Mouse (Mus musculus) c-Kit-negative CD71-positive TER-119-positive erythroid progenitor cells, embryonic 14.5 days (primary cell): Measurements from ENCODE around the gene Eaf2.
"Not testable (repeated sequence)": the region's sequence is repeated elsewhere in the genome, so short reads cannot be mapped to it uniquely, and the experiment has no call there.

Experiments
- DNase-seq: peaks from one replicate; pipeline ENCODE4 v3.0.0-alpha.2; 2013; ENCODE audit warnings: low read depth, low spot score

Gene Eaf2

DNA sequence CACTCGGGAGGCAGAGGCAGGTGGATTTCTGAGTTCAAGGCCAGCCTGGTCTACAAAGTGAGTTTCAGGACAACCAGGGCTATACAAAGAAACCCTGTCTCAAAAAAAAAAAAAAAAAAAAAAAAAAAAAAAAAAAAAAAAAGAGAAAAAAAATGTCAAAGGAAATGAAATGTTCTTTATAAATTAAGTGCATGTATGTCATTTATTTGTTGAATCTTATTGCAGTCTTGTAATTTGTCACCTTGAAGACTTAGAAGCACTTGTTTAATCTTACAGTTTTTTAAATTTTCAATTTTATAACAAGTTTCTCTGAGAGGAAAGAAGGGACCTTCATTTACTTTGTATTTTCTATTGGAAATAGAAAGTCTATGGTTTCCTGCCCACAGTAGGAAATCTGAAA lies 27.9 kb downstream of the Eaf2 start:
- DNase-seq: not testable (repeated sequence)

DNA sequence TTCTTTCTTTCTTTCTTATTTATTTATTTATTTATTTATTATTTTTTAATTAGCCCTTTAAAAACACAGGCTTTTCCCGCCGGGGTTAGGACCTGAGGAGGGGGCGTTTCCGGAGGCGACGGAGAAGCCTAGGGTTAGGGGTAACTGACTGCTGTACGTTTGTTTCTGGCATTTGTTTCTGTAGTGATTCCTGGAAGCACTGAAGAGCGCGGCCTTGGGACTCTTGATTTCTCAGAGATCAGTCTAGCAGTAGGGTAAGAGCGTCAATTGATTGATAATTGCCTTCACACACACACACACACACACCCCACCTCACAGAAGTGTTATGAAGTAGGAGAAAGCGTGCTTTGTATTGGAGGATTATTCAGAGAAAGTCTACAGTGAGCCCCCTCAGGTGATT lies 46.0 kb downstream of the Eaf2 start:
- no peak for DNase-seq

DNA sequence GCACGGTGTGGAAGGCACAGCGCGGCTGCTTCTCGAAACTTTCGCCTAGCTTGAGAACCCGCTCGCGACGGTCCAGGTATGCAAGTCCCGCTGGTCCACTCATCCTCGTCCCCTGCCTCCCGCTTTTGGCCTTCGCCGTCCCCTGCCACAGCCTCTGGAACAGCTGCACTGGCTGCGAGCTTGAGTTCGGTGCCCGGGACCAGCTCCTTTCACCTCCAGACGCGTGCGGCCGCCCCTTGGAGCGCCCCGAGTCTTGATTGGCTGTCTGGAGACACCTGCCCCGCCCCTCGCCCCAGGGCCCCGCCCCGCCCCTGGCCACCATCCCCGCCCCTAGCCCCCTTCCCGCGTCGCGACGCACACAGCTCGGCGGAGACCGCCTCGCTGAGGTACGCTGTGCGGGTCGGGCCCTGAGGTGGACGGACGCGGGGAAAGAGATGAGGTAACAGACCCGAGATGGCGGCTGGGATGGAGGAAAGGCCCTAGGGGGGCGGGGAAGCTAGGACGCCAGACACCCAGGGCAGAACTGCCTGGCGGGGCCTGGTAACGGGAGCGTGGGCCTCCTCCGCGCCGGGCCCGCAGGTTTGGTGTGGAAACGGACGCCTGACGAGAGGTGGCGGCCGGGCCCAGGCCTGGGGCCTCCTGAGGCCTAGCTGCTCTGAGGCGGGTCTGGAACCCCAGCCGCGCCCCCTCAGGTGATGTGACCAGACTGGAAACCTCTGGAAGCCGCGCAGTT lies 46.6 kb downstream of the Eaf2 start, which contains the start of gene Iqcb1:
Gene Iqcb1 (plus strand): TSS at position 332 of the 733 bp plus-strand sequence.
- DNase-seq: peak; percentile 67

DNA sequence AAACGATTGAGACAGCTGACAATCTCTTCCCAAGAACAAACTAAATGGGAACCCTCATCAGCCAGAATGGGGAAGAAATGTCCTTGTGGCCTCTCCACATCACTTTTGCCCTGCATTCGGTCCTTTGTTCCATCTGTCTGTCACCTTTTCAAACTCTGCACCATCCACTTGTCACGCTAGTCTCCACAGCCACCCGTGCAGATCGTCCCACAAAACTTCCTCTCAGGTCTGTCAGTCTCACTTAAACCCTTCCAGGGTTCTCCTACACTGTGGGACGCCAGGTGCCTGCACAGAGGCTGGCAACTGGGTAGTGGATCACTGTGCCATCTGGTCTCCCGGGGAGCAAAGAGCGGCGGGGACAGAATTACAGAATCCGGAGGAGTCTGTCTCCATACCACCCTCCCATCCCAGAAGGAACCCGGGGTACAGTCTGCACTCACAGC lies 47.2 kb downstream of the Eaf2 start:
- no peak for DNase-seq

DNA sequence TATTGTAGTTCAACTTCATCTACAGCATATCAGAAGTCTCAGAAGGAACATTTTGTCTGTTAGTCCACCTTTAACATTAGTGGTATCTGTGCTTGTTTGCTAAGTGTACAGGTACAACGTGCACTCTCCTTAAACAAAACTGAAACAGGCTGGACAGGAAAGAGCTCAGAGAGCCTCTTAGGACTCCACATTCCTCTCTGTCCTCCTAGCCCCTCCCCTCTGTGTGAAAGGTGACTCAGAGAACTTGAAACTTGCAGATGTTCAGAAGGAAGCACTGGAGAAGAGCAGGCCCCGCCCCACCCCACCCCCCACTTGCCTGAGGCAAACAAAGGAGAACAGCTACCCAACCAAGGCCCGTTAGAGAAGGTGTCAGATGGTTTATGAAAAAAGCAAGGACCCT lies 53.3 kb downstream of the Eaf2 start:
- DNase-seq: no peak

DNA sequence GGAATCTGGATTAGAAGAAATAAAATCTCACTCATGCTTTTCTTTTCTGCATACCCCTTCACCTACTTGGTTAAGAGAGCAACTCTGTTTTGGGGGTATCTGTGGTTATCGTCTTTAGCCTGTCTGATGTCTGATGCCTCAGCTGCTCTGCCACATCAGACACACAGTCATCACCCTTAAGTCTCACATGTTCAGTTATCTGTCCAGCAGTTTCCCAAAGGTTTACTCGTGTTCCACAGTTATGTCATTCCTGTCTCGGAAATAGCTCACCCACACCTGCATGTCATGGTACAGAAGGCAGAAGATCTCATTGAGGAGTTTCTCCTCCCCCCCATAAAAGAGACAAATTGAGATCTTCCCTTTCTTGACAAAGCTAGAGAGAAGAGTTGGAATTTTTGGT lies 54.1 kb downstream of the Eaf2 start:
- DNase-seq: no peak

DNA sequence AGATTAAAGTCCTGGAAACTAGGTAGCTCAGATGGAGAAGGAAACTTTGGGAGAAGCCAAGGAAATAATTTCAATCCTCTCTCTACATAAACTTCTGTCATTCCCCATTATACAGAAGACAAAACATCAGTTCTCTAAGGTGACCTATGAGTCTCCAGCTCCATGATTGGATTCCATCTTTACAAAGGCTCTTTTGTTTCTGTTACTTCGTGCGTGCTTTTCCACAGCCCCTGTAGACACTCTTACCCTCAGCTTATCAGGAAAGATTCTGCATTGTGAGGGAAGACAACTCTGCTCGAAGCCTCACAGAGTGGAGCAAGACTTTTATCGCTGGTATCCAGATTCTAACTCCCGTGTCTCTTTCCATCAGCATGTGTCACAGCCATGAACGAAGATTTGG lies 54.8 kb downstream of the Eaf2 start:
- no peak for DNase-seq

DNA sequence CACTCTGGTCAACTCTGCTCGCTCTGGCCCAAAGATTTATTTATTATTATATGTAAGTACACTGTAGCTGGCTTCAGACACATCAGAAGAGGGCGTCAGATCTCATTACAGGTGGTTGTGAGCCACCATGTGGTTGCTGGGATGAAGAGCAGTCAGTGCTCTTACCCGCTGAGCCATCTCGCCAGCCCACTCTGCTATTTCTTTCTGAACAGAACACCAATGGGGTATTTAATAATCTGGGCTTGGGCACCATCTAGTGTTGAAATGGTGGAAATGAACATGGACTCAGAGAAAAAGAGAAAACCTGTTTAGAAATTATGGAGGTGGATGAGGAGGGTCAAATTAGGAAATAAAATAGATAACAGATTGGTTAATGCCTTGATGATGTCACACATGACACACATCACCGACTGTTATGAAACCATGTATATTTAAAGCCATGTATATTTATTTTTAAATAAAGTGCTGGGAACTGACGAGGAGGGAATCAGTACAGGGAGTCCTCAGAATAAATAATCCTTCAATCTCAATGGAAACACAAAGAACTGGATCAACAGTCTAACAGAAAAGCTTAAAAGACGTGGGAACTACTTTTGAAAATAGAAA lies 57.4 kb downstream of the Eaf2 start:
- DNase-seq: no peak

DNA sequence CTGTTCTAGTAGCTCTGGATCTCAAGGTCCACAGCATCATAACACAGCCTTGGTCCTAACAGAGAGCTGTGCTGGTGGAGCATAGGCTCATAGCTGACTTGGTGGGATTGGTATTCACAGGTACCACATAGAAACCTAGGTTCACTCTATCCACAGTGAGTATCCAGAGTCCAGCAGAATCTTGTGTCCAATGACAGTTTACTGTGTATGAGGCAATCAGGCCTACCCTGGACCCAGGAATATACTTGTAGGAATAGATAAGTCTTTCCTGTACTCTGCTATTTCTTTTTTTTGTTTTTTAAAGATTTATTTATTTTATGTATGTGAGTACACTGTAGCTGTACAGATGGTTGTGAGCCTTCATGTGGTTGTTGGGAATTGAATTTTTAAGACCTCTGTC lies 57.9 kb downstream of the Eaf2 start:
- DNase-seq: no peak

DNA sequence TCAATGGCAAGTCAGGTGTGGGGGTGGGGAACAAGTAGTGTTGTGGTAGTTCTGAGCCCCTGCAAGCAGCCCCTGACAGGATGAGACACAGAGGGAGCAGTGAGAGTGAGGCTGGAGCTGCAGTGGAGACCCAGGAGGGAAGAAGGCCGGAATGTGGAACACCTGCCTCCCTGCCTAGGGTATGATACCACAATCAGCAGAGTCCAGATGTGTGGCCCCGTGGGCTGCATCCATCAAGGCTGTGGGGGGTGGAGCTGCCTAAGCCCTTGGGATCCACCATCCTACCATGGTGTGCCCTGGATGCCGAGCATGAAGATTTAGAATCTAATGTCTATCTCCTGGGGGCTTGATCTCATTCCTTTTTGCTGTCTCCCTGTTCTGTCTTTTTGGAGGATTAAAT lies 61.1 kb downstream of the Eaf2 start:
- DNase-seq: no peak

DNA sequence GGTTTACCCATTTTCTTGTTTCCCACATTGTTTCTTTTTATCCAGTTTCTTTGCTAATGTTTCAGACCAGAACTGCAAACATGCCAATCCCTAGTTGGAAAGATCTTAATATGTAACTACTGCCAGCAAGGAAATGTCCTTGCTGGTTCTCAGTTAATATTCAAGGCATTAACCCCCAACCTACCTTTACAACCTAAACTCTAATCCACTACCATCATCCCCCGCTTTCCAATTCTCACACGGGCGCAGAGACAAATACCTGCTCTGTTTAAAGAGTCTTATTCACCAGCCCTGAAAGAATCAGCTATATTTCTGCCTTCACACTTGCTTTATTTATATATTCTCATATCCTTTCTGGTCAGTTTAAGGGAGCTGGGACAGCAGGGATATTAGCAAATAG lies 66.2 kb downstream of the Eaf2 start:
- DNase-seq: no peak

DNA sequence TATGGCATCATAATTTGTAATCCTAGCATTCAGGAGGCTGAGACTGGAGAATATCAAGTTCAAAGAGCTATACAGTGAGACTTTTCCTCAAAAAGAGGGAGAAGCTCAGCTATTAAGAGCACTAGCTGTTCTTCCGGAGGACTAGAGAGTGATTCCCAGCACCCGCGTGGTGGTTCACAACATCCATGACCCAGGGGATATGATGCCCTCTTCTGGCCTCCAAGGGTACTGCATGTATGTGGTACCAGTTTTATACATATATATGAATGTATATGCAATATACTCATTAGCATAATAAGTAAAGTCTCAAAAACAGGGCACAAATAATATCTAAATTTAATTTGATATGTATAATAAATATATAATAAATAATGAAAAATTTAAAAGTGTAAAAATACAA lies 72.4 kb downstream of the Eaf2 start:
- no peak for DNase-seq

DNA sequence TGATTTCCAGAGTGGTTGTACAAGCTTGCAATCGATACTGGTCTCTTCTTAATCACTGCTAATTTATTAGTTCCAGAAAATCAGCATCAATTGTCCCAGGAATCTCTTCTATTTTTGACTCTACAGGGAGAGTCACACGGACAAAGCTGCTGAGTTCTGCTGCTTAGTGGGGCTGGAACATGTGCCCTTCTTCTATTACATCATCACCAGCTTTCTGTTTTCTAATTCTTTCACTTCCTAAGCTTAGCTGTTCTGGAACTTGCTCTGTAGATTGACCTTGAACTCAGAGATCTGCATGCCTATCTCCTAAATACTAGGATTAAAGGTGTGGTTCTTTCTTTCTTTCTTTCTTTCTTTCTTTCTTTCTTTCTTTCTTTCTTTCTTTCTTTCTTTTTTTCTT lies 76.5 kb downstream of the Eaf2 start:
- DNase-seq: no peak

DNA sequence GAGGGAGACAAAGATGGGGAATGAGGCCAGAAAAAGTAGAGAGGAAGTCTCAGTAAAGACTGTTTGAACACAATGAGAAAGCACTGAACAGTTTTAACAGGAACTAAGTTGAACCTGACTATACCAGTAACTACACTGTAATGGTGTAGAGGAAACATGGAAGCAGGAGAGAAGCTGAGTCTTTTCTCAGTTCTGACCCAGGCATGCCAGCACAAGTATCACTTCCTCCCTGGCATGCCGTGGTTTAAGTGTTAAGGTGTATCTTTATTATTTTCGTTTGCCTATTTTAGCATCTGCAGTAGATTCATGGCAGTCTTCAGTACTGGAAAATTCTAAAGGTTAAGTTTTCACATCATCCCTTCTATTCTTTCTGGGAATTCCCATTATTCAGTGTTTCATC lies 79.8 kb downstream of the Eaf2 start:
- no peak for DNase-seq

DNA sequence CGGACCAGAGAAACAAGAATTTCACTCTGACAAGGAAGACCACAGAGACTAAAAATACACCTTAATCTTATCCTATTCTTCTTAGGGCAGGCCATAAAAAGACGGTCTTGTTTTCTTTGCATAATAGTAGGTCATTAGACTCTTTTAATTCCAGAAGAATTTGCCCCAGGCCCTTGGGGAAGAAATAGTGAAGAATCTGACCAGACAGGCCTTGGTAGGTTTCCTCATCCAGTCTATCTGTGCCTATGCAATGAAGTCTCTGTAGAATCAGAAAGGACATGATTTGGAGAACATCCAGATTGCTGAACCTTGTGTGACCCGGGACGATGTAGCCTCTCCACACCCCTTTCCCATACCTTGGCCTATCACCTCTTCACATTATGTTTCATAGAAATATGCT lies 84.6 kb downstream of the Eaf2 start:
- DNase-seq: no peak

DNA sequence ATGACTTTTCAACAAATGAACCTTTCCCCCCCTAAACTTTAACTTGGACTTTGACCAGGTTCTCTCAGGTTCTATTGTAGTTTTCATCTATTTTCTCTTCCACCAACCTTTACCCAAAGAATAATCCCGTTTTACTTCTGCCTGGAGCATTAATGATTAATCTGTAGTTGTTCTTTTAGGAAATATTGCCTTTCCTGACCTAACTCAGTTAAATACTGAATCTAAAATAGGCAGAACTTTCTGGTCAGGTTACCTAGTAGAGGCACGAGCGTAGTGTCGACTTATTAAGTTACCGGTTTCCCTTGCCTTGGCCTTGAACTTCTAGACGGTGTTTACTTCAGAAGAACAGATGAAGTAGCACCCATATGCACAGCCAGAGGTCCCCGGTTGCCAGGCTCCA lies 88.3 kb downstream of the Eaf2 start:
- DNase-seq: no peak

DNA sequence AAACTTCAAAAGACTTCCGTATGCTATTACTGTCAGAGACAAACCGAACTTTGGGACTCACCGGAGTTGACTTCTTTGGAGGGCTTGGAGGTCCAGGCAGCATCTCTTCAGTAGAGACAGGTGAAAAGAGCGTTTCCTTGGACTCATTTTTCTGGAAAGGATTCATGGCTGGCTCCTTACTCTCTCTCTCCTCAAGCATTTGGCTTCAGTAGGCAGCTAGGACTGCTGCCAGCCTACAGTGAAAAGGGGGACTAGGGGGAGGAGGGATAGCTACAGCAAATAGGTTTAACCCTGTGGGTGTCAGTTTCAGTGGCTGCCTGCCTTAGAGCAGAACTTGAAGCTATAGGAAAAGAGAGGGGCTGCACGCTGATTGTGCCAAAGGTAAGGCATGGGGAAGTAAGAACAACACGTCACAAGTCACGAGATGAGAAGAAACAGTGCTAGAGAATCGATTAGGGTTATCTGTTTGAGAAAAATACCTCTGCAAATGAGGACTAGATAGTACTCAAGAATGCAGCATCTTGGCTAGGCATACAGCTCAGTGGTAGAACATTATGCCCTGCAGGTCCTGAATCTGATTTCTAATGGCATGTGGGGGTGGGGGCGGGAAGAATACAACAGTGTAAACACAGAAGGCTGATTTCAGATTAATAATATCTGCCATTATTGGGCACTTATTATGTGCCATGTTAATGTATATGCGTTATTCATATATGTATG lies 90.0 kb downstream of the Eaf2 start, which contains the start of gene Slc15a2:
Gene Slc15a2 (minus strand): TSS at position 369 of the 720 bp plus-strand sequence.
- DNase-seq: no peak

DNA sequence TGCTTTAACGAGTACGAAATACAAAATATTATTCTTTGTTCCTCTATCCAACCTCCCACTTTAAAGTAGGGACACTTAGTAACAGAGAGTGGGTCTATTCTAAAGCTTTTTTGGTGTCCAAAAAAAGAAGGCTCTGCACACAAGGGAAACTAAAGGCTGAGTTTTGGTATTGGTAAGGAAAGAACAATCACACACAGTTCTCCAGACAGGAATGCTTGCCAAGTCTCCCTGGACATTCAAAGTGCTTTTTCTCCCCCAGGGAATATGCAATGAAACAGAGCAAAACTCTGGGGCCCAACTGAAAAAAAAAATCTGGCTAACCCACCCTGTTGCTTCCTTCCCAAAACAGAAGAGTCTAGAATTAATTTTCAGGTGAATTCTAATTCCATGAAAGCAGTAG lies 90.7 kb downstream of the Eaf2 start:
- DNase-seq: no peak

DNA sequence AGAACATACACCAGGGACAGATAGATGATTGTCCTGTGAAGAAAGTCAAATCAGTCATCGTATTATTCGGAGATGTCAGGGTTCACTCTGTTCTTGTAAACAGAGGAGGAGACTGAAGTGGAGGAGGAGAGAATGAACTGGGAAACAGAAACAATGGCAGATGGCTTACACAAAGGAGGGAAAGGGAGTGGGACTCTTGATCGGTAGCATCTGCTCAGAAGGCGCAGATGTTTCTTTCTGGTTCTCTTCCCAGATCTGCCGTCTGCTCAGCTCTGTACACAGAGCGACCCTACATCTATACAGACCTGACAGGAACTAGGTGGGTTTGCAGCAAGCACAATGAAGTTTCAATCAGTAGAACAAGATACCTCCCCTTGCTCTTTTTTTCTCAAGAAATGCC lies 99.1 kb downstream of the Eaf2 start:
- no peak for DNase-seq

DNA sequence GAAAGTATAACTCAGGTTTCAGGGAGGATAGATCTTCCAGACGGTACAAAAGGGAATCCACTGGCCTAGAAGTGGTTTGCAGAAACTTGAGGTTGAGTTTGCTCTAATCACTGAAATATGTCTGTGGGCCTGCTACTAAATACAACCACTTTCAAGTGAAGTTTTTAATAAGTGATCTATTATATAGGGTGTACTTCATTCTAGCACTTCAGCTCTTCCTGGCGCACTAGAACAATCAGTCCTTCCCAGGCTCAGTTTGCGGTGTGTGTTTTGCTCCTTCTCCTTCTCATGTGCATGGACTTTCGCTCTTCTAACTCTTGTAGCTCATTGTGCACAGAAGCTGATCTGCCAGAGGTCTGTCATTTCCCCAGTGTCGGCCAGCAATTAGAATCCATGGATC lies 101.8 kb downstream of the Eaf2 start:
- DNase-seq: no peak

DNA sequence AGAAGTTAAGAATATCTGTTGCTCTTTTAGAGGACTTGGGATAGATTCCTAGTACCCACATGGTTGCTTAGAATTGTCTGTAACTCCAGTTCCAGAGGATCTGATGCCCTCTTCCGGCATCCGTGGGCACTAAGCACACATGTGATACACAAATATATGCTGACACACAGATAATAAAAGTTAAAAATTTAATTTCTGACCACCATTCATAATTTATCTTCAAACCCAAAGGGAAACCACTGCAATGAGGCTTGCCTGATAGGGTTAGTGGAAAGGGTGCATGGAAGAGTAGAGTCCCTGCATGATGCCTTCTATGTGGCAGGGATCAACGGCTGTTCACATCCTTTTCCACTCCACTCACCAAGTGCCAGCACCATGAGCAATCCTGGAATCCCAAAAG lies 103.1 kb downstream of the Eaf2 start:
- no peak for DNase-seq

DNA sequence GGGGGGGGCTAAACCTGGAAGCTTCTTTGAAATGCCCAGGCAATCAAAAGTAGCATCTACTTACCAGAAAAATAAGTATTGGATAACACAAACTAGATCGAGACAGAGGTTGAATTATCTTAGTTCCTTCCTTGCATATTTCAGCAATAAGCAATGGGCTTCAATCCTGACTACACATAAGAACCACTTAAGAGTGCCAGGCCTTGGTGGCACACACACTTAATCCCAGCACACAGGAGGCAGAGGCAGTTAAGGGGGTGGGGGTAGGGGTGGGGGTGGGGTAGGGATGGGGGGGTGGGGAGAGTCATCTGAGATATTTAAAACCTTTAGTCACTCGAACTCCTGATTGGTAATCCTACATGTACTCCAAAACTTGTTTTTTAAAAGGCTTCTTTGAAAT lies 103.6 kb downstream of the Eaf2 start:
- no peak for DNase-seq

DNA sequence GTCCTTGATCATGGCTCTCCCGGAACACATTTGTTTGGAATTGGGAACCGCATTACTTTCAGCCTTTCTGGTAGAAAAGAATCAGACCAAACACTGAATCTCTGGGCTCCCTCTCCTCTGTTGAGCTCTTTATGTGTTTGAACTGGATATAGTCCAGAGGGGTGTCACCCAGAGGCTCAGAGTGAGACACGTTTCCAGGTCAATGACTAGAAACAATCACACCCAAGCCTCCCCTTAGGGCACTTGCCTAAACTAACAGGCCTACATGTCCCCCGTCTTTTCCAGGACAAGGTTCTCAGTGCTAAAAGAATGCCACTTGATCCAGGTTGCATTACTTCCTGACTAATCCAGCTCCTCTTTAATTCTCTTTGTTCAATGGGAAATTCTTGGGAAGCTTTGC lies 104.0 kb downstream of the Eaf2 start:
- no peak for DNase-seq
